Mouse (Mus musculus) kidney, adult 2 months (tissue): ENCODE results near the gene Omd.

Experiments
- CTCF ChIP-seq: fragments of 200-500 bp; conservative IDR thresholded peaks from 2 replicates; pipeline ENCODE4 v1.5.1; 2011; ENCODE audit warnings: low read depth, mild to moderate bottlenecking, control low read depth, low read length, moderate library complexity, mixed read lengths; ENCODE audit not compliant: insufficient read depth, insufficient read length
- POLR2A ChIP-seq: fragments of 200-500 bp; IDR thresholded peaks from one replicate; pipeline ENCODE4 v1.6.1; 2011; ENCODE audit warnings: low read depth, low read length, control low read depth

- no peak for TF ChIP-seq POLR2A
- TF ChIP-seq CTCF, result no peak
Observed at GRCm38 (mm10) chr13:49556203-49556602, 26.1 kb upstream of the Omd start.
